Mouse (Mus musculus): ENCODE measurements around the gene Ptpra. TPM values are rescaled to one million over a fixed set of nuclear protein-coding genes. Genes with fewer than 3 reads are reported as not detected.

The Ptpra gene
- polyA plus RNA-seq, 1 experiment from 2014 or later, result 164 TPM

DNA sequence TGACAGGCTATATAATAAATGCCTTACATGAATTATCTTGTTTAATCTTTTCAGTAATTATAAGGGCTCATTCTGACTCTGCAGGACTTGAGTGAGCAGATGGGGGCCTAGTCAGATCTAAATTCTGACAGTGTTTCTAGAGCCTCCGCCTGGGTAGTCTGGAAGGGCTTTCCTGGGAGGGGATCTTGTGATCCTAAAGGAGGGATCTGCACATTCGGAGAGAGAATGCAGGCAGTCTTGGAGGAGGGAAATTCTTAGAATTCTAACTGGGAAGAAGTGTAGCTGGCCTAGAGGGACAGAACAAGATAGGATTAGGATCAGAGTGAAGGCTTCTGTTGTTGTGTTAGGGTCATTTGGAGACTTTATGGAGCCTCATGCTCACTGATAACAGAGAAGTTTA is 2.2 kb downstream of the Ptpra start:
- Histone ChIP-seq H3K4me1 (ENCODE audit: control insufficient read depth, insufficient read depth, low read length) (0 out of 2 replicates have a peak, but pooled peaks cover 14% of the 10 kb centered on the region), H3K27ac (ENCODE audit: low read depth, low read length) (no peak overlapping the region), H3K9me3 (ENCODE audit: control insufficient read depth, low read length) (no peaks in the 10 kb centered on the region), H3K4me3 (ENCODE audit: low read depth, low read length) (no peak overlapping the region), H3K27me3 (ENCODE audit: control insufficient read depth, insufficient read depth, low read length) (no peaks in the 10 kb centered on the region), H3K4me2 (ENCODE audit: low read depth, low read length) (no peak overlapping the region), H3K9ac (replicated peaks; ENCODE audit: low read depth, low read length) (no peak overlapping the region), H3K36me3 (ENCODE audit: control insufficient read depth, insufficient read depth, low read length) (no peaks in the 10 kb centered on the region)
- no peak for ATAC-seq (ENCODE audit: low read depth)
- 73% methylated on average over 2 of the region's 2 CpGs for WGBS

DNA sequence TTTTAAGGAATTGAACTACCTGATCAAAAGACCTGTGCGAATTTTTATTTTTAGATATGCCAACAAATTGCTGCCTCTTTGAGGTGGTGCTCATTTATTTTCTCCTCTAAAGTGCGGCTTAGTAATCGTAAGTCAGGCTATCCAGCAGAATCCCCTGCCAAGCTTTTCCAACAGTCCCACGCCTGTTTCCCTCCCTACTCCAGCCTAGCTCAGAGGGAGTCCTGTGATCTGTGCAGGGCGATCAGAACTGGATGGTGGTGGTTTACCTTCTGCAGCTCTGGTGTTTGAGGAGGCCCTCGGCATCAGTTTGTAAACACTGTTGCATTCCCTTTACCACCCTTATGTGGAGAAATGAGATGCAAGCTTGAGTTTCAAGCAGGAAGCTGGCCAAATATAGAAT is 3.3 kb downstream of the Ptpra start:
- Histone ChIP-seq H3K4me2 (ENCODE audit: low read depth, low read length) (no peak overlapping the region), H3K9ac (replicated peaks; ENCODE audit: low read depth, low read length) (no peak overlapping the region), H3K36me3 (ENCODE audit: control insufficient read depth, insufficient read depth, low read length) (no peaks in the 10 kb centered on the region), H3K4me1 (ENCODE audit: control insufficient read depth, insufficient read depth, low read length) (0 out of 2 replicates have a peak, but pooled peaks cover 14% of the 10 kb centered on the region), H3K27ac (ENCODE audit: low read depth, low read length) (no peak overlapping the region), H3K9me3 (ENCODE audit: control insufficient read depth, low read length) (no peaks in the 10 kb centered on the region), H3K27me3 (ENCODE audit: control insufficient read depth, insufficient read depth, low read length) (no peaks in the 10 kb centered on the region), H3K4me3 (ENCODE audit: low read depth, low read length) (no peak overlapping the region)
- ATAC-seq (ENCODE audit: low read depth), result no peak
- WGBS, result 71% methylated on average over 6 of the region's 6 CpGs

DNA sequence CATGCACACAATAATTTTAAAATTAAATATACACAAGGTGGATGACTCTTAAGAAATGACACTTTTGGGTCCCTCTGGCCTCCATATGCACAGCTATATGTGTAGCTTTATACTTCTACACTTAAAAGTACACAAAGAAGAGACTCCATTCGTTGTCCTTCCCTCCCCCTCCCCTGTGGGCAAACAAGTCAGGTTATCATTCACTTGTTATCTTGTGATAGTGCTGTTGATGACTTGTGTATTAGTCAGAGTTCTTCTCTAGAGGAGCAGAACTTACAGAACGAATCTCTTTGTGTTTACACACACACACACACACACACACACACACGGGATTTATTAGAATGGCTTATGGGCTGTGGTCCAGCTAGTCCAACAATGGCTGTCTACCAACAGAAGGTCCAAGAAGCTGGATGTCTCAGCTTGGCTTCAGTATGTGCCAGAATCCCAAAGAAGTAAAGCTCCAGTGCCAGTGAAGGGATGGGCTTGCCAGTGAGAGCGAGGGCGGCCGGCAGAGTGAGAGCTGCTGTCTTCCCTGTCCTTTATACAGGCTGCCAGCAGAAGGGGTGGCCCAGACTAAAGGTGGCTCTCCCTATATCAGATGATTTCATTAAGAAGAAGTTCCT is 4.8 kb downstream of the Ptpra start:
- 71% methylated on average over 6 of the region's 6 CpGs for WGBS
- no peak for ATAC-seq (ENCODE audit: low read depth)

DNA sequence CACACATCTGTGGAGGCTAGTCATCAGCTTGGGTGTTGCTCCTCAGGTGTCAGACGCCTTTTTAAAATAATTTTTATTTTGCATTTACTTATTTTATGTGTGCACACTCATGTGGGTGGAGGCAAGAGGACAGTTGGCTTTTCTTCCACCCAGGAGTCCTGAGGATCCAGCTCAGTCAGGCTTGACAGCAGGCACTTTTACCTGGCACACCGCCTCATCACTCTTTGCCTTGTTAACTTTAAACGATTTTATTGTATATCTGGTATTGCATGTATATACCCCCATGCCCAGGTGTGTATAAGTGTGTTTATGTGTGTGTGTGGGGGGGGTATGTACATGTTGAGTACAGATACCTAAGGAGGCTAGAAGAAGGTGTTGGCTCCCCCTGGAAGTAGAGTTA is 7.8 kb downstream of the Ptpra start:
- no peak overlapping the region for H3K9ac ChIP-seq (replicated peaks; ENCODE audit: low read depth, low read length)

More for the DNA sequence above, 4.8 kb downstream of the Ptpra start:
- Histone ChIP-seq H3K27ac (ENCODE audit: low read depth, low read length) (no peak overlapping the region), H3K36me3 (ENCODE audit: control insufficient read depth, insufficient read depth, low read length) (no peaks in the 10 kb centered on the region), H3K9ac (replicated peaks; ENCODE audit: low read depth, low read length) (no peak overlapping the region), H3K4me2 (ENCODE audit: low read depth, low read length) (no peak overlapping the region), H3K4me1 (ENCODE audit: control insufficient read depth, insufficient read depth, low read length) (0 out of 2 replicates have a peak, but pooled peaks cover 10% of the 10 kb centered on the region), H3K27me3 (ENCODE audit: control insufficient read depth, insufficient read depth, low read length) (no peaks in the 10 kb centered on the region), H3K9me3 (ENCODE audit: control insufficient read depth, low read length) (no peaks in the 10 kb centered on the region), H3K4me3 (ENCODE audit: low read depth, low read length) (no peak overlapping the region)

DNA sequence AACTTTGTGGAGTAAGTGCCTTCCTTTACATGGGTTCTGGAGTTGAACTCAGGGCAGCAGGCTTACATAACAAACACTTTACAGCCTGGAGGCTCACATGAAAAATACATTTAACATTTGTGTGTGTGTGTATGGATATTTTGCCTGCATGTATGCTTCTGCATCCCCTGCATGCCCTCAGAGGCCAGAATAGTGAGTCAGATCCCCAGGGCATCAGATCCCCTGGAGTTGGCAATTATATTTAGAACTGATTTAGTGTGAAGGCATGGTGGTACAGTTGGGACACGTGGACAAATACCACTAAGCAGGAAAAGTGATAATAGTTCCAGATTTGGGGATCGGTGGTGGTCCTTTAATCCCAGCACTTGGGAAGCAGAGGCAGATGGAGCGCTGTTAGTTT is 9.5 kb downstream of the Ptpra start:
- Histone ChIP-seq H3K27me3 (ENCODE audit: control insufficient read depth, insufficient read depth, low read length) (no peaks in the 10 kb centered on the region), H3K9me3 (ENCODE audit: control insufficient read depth, low read length) (no peaks in the 10 kb centered on the region), H3K4me3 (ENCODE audit: low read depth, low read length) (no peak overlapping the region), H3K4me2 (ENCODE audit: low read depth, low read length) (no peak overlapping the region), H3K27ac (ENCODE audit: low read depth, low read length) (no peak overlapping the region), H3K9ac (replicated peaks; ENCODE audit: low read depth, low read length) (no peak overlapping the region), H3K4me1 (ENCODE audit: control insufficient read depth, insufficient read depth, low read length) (no peaks in the 10 kb centered on the region; the same call in 1 of the 2 replicates), H3K36me3 (ENCODE audit: control insufficient read depth, insufficient read depth, low read length) (no peaks in the 10 kb centered on the region)
- ATAC-seq (ENCODE audit: low read depth), result no peak
- WGBS, result 90% methylated on average over 3 of the region's 3 CpGs

More for the DNA sequence above, 7.8 kb downstream of the Ptpra start:
- Histone ChIP-seq H3K36me3 (ENCODE audit: control insufficient read depth, insufficient read depth, low read length) (no peaks in the 10 kb centered on the region), H3K9me3 (ENCODE audit: control insufficient read depth, low read length) (no peaks in the 10 kb centered on the region), H3K4me2 (ENCODE audit: low read depth, low read length) (no peak overlapping the region), H3K27me3 (ENCODE audit: control insufficient read depth, insufficient read depth, low read length) (no peaks in the 10 kb centered on the region), H3K4me1 (ENCODE audit: control insufficient read depth, insufficient read depth, low read length) (peaks cover 3% of the 10 kb centered on the region; the same call in 1 of the 2 replicates), H3K4me3 (ENCODE audit: low read depth, low read length) (no peak overlapping the region), H3K27ac (ENCODE audit: low read depth, low read length) (no peak overlapping the region)
- ATAC-seq (ENCODE audit: low read depth), result no peak
- 83% methylated on average over 3 of the region's 3 CpGs for WGBS

DNA sequence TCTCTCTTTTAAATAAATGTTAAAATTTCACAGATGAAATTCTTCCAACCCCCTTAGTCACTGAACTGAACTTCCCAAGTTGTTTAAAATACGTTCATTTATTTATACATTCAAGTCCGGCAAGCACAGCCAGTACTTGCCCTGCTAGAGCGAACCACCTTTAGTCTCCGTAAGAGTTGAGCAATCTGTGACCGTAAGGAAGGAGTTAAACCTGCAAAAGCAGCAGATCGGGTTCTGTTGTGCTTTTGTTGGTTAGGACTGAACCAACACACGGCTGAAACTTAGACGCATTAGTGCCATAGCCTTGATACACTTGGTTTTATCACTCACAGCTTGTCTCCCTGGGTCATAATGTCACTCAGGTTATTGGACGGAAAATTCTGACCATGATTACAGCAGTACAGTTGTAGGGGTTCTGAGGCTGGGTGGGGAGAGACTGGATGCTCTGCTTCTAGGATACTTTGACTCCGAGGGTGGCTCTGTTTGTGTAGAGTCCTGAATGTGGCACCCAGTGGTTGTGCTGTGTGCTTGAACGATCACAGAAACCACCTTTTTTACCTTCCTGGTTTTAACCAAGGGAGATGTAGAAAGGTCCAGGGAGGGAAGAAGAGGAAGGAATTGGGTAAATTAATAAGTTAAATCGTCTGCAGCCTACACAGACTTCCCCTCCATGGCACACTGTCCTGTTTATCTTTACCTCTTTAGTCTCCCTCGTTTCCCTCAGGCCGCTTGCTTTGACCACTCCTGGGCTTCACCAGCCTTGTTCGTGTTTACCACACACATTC is 11.4 kb downstream of the Ptpra start:
- Histone ChIP-seq H3K9ac (replicated peaks; ENCODE audit: low read depth, low read length) (no peak overlapping the region), H3K36me3 (ENCODE audit: control insufficient read depth, insufficient read depth, low read length) (no peaks in the 10 kb centered on the region), H3K27ac (ENCODE audit: low read depth, low read length) (no peak overlapping the region), H3K9me3 (ENCODE audit: control insufficient read depth, low read length) (no peaks in the 10 kb centered on the region), H3K4me1 (ENCODE audit: control insufficient read depth, insufficient read depth, low read length) (no peaks in the 10 kb centered on the region; the same call in 1 of the 2 replicates), H3K4me2 (ENCODE audit: low read depth, low read length) (no peak overlapping the region), H3K4me3 (ENCODE audit: low read depth, low read length) (no peak overlapping the region), H3K27me3 (ENCODE audit: control insufficient read depth, insufficient read depth, low read length) (no peaks in the 10 kb centered on the region)
- WGBS, result 76% methylated on average over 15 of the region's 15 CpGs
- ATAC-seq (ENCODE audit: low read depth), result no peak

DNA sequence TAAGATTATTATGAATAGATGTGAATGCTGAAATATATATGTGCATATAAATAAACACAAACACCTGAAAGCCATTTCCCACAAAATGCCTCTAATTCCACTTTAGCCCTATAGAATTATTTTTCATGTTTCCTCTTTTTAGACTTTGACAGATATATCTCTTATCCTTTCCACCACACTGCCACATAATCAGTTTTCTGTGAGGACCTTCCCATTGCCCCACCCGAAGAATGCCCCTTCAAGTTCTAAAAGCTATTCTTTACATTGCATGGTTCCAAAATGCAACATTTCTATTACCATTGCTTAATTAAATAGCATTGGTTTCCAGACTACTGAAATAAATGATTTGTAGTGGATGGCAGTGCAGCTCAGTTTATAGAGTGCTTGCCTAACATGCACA is 16.4 kb downstream of the Ptpra start:
- H3K9me3 ChIP-seq (ENCODE audit: control insufficient read depth, low read length), result no peaks in the 10 kb centered on the region
- no peak overlapping the region for H3K4me3 ChIP-seq (ENCODE audit: low read depth, low read length)
- 0 out of 2 replicates have a peak, but pooled peaks cover 4% of the 10 kb centered on the region for H3K4me1 ChIP-seq (ENCODE audit: control insufficient read depth, insufficient read depth, low read length)
- no peak overlapping the region for H3K27ac ChIP-seq (ENCODE audit: low read depth, low read length)
- no peak overlapping the region for H3K9ac ChIP-seq (replicated peaks; ENCODE audit: low read depth, low read length)
- WGBS, result 88% methylated on average over 1 of the region's 1 CpGs
- H3K36me3 ChIP-seq (ENCODE audit: control insufficient read depth, insufficient read depth, low read length), result no peaks in the 10 kb centered on the region
- ATAC-seq (ENCODE audit: low read depth), result no peak
- no peak overlapping the region for H3K4me2 ChIP-seq (ENCODE audit: low read depth, low read length)
- no peaks in the 10 kb centered on the region for H3K27me3 ChIP-seq (ENCODE audit: control insufficient read depth, insufficient read depth, low read length)

DNA sequence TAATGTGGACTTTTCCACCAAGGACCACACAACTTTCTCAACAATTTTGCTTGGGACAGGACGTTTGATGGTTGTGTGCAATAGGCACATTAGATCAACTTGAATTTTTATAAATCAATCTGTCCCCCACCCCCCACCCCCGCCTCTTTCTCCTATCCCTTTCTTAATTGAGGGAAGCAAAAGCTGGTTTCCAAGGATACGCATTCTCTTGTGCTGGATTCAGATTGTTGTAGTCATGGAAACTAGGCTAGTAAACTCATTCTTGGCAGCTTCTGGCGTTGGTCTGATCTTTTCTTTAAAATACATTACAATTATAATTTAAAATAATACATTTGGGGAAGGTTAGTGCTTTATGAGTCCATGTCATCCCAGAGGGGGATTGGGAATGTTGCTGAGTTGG is 19.3 kb downstream of the Ptpra start:
- no peaks in the 10 kb centered on the region for H3K9me3 ChIP-seq (ENCODE audit: control insufficient read depth, low read length)
- H3K27me3 ChIP-seq (ENCODE audit: control insufficient read depth, insufficient read depth, low read length), result no peaks in the 10 kb centered on the region
- 22% methylated on average over 4 of the region's 4 CpGs for WGBS
- H3K4me2 ChIP-seq (ENCODE audit: low read depth, low read length), result no peak overlapping the region
- no peak overlapping the region for H3K9ac ChIP-seq (replicated peaks; ENCODE audit: low read depth, low read length)
- H3K4me3 ChIP-seq (ENCODE audit: low read depth, low read length), result no peak overlapping the region
- H3K36me3 ChIP-seq (ENCODE audit: control insufficient read depth, insufficient read depth, low read length), result no peaks in the 10 kb centered on the region
- H3K4me1 ChIP-seq (ENCODE audit: control insufficient read depth, insufficient read depth, low read length), result 0 out of 2 replicates have a peak, but pooled peaks cover 4% of the 10 kb centered on the region
- H3K27ac ChIP-seq (ENCODE audit: low read depth, low read length), result no peak overlapping the region
- ATAC-seq (ENCODE audit: low read depth), result 0 out of 2 replicates have a peak, but pooled peaks have one; percentile 65

DNA sequence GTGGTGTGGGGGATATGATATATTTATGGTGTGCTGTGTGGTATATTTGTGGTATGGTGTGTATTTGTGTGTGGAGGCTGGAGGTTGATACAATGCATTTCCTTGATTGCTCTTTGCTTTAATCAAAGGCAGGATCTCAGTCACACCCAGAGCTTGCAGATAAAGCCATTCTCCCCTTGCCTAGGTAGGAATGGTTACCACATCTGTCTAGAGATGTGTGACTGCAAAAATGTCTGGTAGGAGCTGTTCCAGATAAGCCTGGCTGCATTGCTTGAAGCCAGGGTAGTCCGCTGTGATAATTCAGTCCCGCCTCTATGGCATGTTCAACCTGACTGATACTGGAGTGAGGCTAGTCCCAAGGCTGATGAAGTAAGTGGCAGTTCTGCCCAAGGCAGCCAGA is 19.9 kb downstream of the Ptpra start:
- no peak overlapping the region for H3K4me2 ChIP-seq (ENCODE audit: low read depth, low read length)
- H3K4me1 ChIP-seq (ENCODE audit: control insufficient read depth, insufficient read depth, low read length), result 0 out of 2 replicates have a peak, but pooled peaks cover 4% of the 10 kb centered on the region
- H3K9ac ChIP-seq (replicated peaks; ENCODE audit: low read depth, low read length), result no peak overlapping the region
- H3K36me3 ChIP-seq (ENCODE audit: control insufficient read depth, insufficient read depth, low read length), result no peaks in the 10 kb centered on the region
- no peak overlapping the region for H3K4me3 ChIP-seq (ENCODE audit: low read depth, low read length)
- no peaks in the 10 kb centered on the region for H3K9me3 ChIP-seq (ENCODE audit: control insufficient read depth, low read length)
- no peaks in the 10 kb centered on the region for H3K27me3 ChIP-seq (ENCODE audit: control insufficient read depth, insufficient read depth, low read length)
- ATAC-seq (ENCODE audit: low read depth), result no peak
- no peak overlapping the region for H3K27ac ChIP-seq (ENCODE audit: low read depth, low read length)
- WGBS, result 79% methylated on average over 2 of the region's 2 CpGs
